18 mouse cellular contexts compared by ENCODE assay signal in genomic region chr3:116537200-116537573, GRCm38 (mm10). TPM values are rescaled to one million over a fixed set of nuclear protein-coding genes. Genes with fewer than 3 reads are reported as not detected.
A peak's percentile ranks its signal among the peaks of the same experiment; 100 is the strongest.
DNase-seq lines count a peak whose midpoint lies in the region; ATAC-seq and TF ChIP-seq lines count a peak whose summit lies in the region.
"Had no signal": no experiment of that assay in that cellular context is flagged by ENCODE, and none has a peak within 500 bp of the region (broad histone marks: within the 10 kb centered on the region; RNA-seq: fewer than 3 reads in every experiment).

No protein-coding gene starts in this region.

- WGBS in heart, embryonic 13.5 days: 53% methylated on average over 6 of the region's 6 CpGs
- 32% methylated on average over 6 of the region's 6 CpGs for WGBS in kidney, postnatal 0 days
- WGBS in neural tube, embryonic 13.5 days: 13% methylated on average over 6 of the region's 6 CpGs

- peak overlapping the region; percentile 33; the same call in 1 of the 2 replicates for H3K4me3 ChIP-seq in heart, embryonic 13.5 days
- no peak overlapping the region for H3K4me3 ChIP-seq in kidney, postnatal 0 days (replicated peaks; ENCODE audit: low read depth, low read length)
- H3K4me3 ChIP-seq in neural tube, embryonic 13.5 days: no peak overlapping the region
- H3K4me3 ChIP-seq: forebrain, embryonic 10.5 days; stomach, embryonic 15.5 days had no signal

- peak overlapping the region; percentile 67 for H3K9ac ChIP-seq in heart, embryonic 13.5 days
- no peak overlapping the region for H3K9ac ChIP-seq in kidney, postnatal 0 days (ENCODE audit: low read depth, low read length)
- 0 out of 2 replicates have a peak overlapping the region, but pooled peaks have one; percentile 41 for H3K9ac ChIP-seq in neural tube, embryonic 13.5 days
- H3K9ac ChIP-seq: lung, embryonic 14.5 days; stomach, embryonic 15.5 days had no signal

- DNase-seq in heart, adult 8-10 months (ENCODE audit: low spot score): no peak
- peak; percentile 44 for DNase-seq in kidney, postnatal 0 days (ENCODE audit: low spot score)
- no peak for DNase-seq in kidney, postnatal 10 days
- peak; percentile 29 for DNase-seq in embryo, embryonic 9.5 days (ENCODE audit: extremely low spot score)
- DNase-seq in thymus, postnatal 25 days: no peak
- no peak for DNase-seq in thymus, postnatal 10 days (ENCODE audit: low spot score in 2 of 2)
- DNase-seq: adrenal gland, postnatal 36 days; cerebellum, adult 9-10 months; kidney, adult 8-10 months; liver; spleen, adult 18-20 months; thymus, postnatal 14 days had no signal

- H3K27ac ChIP-seq in heart, embryonic 13.5 days (replicated peaks): peak overlapping the region; percentile 87
- no peak overlapping the region for H3K27ac ChIP-seq in kidney, postnatal 0 days
- peak overlapping the region; percentile 83 for H3K27ac ChIP-seq in neural tube, embryonic 13.5 days (replicated peaks)
- H3K27ac ChIP-seq: forebrain, embryonic 10.5 days had no signal

- TF ChIP-seq CTCF in kidney, postnatal 0 days (IDR thresholded peaks at IDR 0.05; ENCODE audit: low read depth): no peak

- peak overlapping the region; percentile 60 for H3K4me2 ChIP-seq in heart, embryonic 13.5 days
- no peak overlapping the region for H3K4me2 ChIP-seq in kidney, postnatal 0 days (ENCODE audit: low read length)
- peak overlapping the region; percentile 38; the same call in 1 of the 2 replicates for H3K4me2 ChIP-seq in neural tube, embryonic 13.5 days
- H3K4me2 ChIP-seq: lung, embryonic 14.5 days; stomach, embryonic 15.5 days had no signal

- peaks cover 38% of the 10 kb centered on the region for H3K4me1 ChIP-seq in heart, embryonic 13.5 days
- no peaks in the 10 kb centered on the region for H3K4me1 ChIP-seq in kidney, postnatal 0 days (replicated peaks; ENCODE audit: insufficient read depth, low read length)
- H3K4me1 ChIP-seq in neural tube, embryonic 13.5 days (replicated peaks): peaks cover 24% of the 10 kb centered on the region
- H3K4me1 ChIP-seq: forebrain, embryonic 10.5 days; stomach, embryonic 15.5 days had no signal

- no peaks in the 10 kb centered on the region for H3K9me3 ChIP-seq in heart, embryonic 13.5 days
- H3K9me3 ChIP-seq in kidney, postnatal 0 days (replicated peaks; ENCODE audit: low read length): no peaks in the 10 kb centered on the region
- no peaks in the 10 kb centered on the region for H3K9me3 ChIP-seq in neural tube, embryonic 13.5 days
- H3K9me3 ChIP-seq: forebrain, embryonic 10.5 days; stomach, embryonic 15.5 days had no signal

- no peak for ATAC-seq in heart, embryonic 13.5 days (ENCODE audit: extremely low read depth, insufficient number of reproducible peaks, low FRiP score, low TSS enrichment)
- peak; percentile 52; the same call in 1 of the 2 replicates for ATAC-seq in kidney, postnatal 0 days (replicated peaks; ENCODE audit: low FRiP score, low read depth)
- peak; percentile 78 for ATAC-seq in neural tube, embryonic 13.5 days (ENCODE audit: low read depth)
- ATAC-seq: midbrain, embryonic 16.5 days had no signal

- peaks cover 67% of the 10 kb centered on the region for H3K36me3 ChIP-seq in heart, embryonic 13.5 days
- H3K36me3 ChIP-seq in kidney, postnatal 0 days (ENCODE audit: insufficient read depth, low read length): peaks cover 37% of the 10 kb centered on the region
- H3K36me3 ChIP-seq in neural tube, embryonic 13.5 days: peaks cover 57% of the 10 kb centered on the region

- peaks cover 38% of the 10 kb centered on the region for H3K27me3 ChIP-seq in heart, embryonic 13.5 days (replicated peaks)
- no peaks in the 10 kb centered on the region for H3K27me3 ChIP-seq in kidney, postnatal 0 days (ENCODE audit: insufficient read depth, low read length)
- no peaks in the 10 kb centered on the region for H3K27me3 ChIP-seq in neural tube, embryonic 13.5 days
- H3K27me3 ChIP-seq: stomach, embryonic 15.5 days had no signal

RNA-seq across cellular contexts. Expression of gene Dbt, which starts 24.3 kb away (rescaled TPM):
- 20.2 and 22.5 TPM in 2 replicates for polyA plus RNA-seq in heart, embryonic 13.5 days (2015; fragmentation: Nextera tagmentation; extraction: Ambion mirVana)
- 10 to 100 TPM; 58.0 to 77.4 (median 72.3) TPM for total RNA-seq in heart, adult 8-10 months (2022)
- 12.6 and 15.1 TPM in 2 replicates for polyA plus RNA-seq in kidney, postnatal 0 days (2015; fragmentation: Nextera tagmentation; extraction: Ambion mirVana)
- polyA plus RNA-seq in neural tube, embryonic 13.5 days (2015; fragmentation: Nextera tagmentation; extraction: Ambion mirVana): 13.9 and 14.2 TPM in 2 replicates

RNA-seq across cellular contexts. Expression of gene Lrrc39, which starts 25.6 kb away (rescaled TPM):
- 29.9 and 31.7 TPM in 2 replicates for polyA plus RNA-seq in heart, embryonic 13.5 days (2015; fragmentation: Nextera tagmentation; extraction: Ambion mirVana)
- 10 to 100 TPM; 72.9 to 87.5 (median 77.9) TPM for total RNA-seq in heart, adult 8-10 months (2022)
- 0.39 and 0.42 TPM in 2 replicates for polyA plus RNA-seq in kidney, postnatal 0 days (2015; fragmentation: Nextera tagmentation; extraction: Ambion mirVana)
- 0.17 and 0.39 TPM in 2 replicates for polyA plus RNA-seq in neural tube, embryonic 13.5 days (2015; fragmentation: Nextera tagmentation; extraction: Ambion mirVana)

RNA-seq across cellular contexts. Expression of gene Rtca, which starts 29.2 kb away (rescaled TPM):
- 52.9 and 59.4 TPM in 2 replicates for polyA plus RNA-seq in heart, embryonic 13.5 days (2015; fragmentation: Nextera tagmentation; extraction: Ambion mirVana)
- total RNA-seq in heart, adult 8-10 months (2022): 10 to 100 TPM; 21.4 to 25.1 (median 22.3) TPM
- polyA plus RNA-seq in kidney, postnatal 0 days (2015; fragmentation: Nextera tagmentation; extraction: Ambion mirVana): 73.1 and 78.4 TPM in 2 replicates
- polyA plus RNA-seq in neural tube, embryonic 13.5 days (2015; fragmentation: Nextera tagmentation; extraction: Ambion mirVana): 118 and 122 TPM in 2 replicates

RNA-seq across cellular contexts. Expression of gene Sass6, which starts 57.6 kb away (rescaled TPM):
- 11.7 and 15.7 TPM in 2 replicates for polyA plus RNA-seq in heart, embryonic 13.5 days (2015; fragmentation: Nextera tagmentation; extraction: Ambion mirVana)
- 1 to 10 TPM; 1.7 to 2.3 (median 1.9) TPM for total RNA-seq in heart, adult 8-10 months (2022)
- 10.0 and 11.4 TPM in 2 replicates for polyA plus RNA-seq in kidney, postnatal 0 days (2015; fragmentation: Nextera tagmentation; extraction: Ambion mirVana)
- polyA plus RNA-seq in neural tube, embryonic 13.5 days (2015; fragmentation: Nextera tagmentation; extraction: Ambion mirVana): 18.4 and 18.9 TPM in 2 replicates

Comparison
In these comparisons a context has a peak if more than half of its experiments do, and no peak if none do; other contexts are left out.
1. DNase-seq: peak in kidney, postnatal 0 days (single experiment) and embryo, embryonic 9.5 days (single experiment); none in heart, adult 8-10 months (single experiment), kidney, postnatal 10 days (single experiment), thymus, postnatal 25 days (single experiment) and thymus, postnatal 10 days (0 of 2).
2. RNA of gene Lrrc39, which starts 25.6 kb away (polyA plus RNA-seq): 29.9 to 31.7 TPM in heart, embryonic 13.5 days; 0.39 to 0.42 TPM in kidney, postnatal 0 days and 0.17 to 0.39 TPM in neural tube, embryonic 13.5 days; every median in the first group is over 10 times any median in the second.